Mouse (Mus musculus) kidney, adult 18-20 months (tissue): ENCODE measurements around the gene 9130019O22Rik.
"Not testable (repeated sequence)": the region's sequence is repeated elsewhere in the genome, so short reads cannot be mapped to it uniquely, and the experiment has no call there.

ENCODE experiments used
- DNase-seq: peaks from one replicate; pipeline ENCODE4 v3.0.0; 2021

The 9130019O22Rik gene

DNA sequence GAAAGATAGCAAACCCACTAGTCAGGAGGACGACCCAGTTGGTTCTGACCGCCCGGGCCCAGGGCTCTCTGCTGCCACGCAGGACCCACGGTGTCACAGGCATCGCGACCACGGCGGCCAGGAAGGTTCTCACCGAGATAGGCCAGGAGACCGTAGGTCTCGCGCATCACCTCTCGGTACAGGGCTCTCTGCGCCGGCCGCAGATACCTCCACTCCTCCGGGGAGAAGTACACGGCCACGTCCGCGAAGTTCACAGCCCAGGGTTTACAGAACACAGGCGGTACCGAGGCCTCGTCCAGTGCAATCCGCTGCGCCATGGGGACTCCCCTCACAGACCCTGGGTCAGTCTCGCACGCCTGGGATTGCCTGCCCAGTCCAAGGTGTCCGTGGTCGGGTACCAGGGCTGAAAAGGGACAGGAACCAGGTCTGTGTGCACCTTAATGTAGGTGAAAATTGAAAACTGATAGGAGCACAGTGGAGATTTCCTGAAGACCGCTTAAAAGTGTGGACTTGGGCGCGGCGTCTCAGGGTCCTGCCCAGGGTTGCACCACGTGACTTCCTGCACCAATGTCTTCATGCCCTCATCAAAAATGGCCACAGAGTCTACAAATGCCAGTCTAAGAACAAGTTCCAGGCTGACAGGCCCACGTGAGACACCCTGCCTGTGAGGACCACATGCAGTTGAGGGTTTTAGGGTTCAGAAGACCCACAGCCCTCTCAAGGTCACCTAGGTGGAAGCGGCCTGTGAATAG is at the start of gene 9130019O22Rik:
Gene 9130019O22Rik (minus strand): TSS at position 526 of the 752 bp plus-strand sequence.
- DNase-seq, result peak; percentile 91

DNA sequence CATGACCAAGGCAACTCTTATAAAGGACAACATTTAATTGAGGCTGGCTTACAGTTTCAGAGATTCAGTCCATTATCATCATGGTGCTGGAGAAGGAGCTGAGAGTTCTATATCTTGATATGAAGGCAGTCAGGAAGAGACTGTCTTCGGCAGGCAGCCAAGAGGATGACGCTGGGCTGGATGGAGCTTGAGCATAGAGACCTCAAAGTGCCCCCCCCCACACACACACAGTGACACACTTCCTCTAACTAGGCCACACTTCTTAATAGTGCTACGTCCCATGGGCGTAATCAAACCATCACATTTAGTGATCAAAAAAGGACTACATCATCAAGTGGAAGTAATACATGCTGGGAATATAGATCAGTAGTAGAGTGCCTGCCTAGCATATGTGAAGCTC is 48.2 kb upstream of the 9130019O22Rik start:
- no peak for DNase-seq

DNA sequence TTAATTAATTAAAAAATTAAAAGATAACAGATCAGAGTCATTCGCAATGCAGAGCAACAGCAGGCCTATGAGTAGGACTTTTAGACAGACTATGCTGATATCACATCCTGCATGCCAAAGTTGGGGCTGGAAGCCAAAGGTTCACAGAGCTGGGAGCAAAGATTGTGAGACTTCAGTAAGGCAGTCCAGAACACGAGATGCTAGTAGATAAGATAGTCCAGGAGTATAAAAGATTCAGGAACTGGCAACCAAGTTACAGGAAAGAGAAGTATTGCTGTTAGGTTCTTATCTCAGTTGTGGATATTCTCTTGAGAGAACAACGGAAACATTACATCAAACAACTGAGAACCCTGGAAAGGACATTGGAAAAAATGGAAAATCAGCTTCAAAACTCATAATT is 39.4 kb upstream of the 9130019O22Rik start:
- peak; percentile 32 for DNase-seq

DNA sequence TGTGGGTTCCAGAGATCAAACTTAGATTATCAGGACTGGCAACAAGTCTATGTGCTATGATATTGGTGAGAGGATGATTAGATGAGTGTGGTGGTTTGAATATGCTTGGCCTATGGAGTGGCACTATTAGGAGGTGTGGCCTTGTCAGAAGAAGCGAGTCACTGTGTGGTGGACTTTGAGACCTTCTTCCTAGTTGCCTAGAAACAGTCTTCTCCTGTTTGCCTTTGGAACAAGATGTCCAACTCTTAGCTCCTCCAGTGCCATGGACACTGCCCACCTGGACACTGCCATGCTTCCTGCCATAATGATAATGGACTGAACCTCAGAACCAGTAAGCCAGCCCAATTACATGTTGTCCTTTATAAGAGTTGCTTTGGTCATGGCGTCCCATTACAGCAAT is 38.9 kb upstream of the 9130019O22Rik start:
- peak; percentile 28 for DNase-seq

DNA sequence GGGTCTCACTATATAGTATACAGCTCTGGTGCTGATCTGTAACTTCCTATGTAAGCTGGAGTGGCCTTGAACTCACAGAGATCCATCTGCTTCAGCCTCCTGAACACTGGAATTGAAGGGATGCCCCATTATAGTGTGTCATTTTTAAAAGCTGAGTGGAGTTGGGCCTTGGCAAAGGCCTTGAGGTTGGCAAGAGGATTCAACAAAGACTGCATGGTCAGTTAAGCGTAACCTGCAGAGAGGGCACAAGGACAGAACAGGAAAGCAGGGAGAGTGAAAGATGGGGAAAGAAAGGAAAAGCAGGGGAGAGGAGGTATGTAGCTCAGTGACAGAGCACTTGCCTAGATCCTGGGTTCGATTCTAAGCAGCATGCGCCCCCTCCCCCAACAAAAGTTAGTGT is 38.3 kb upstream of the 9130019O22Rik start:
- DNase-seq, result peak; percentile 38

DNA sequence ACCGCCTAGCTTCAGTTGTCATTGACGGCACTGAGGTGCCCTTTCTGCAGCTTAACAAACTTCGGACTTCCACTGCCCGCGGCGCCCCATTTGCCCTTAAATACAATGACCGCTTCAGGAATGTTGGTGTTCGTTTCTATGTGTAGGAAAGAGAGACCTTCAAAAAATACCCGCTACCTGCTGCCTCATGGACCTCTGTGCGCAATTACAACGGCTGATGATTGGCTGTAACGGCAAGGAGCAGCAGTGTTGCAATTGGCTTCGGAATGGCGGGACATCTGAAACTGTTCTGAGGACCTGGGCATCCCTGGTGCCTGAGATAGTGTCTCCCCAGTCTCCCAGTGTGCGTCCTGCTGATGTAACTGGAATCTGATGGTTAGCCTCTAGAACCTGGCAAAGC is 35.3 kb upstream of the 9130019O22Rik start:
- no peak for DNase-seq

DNA sequence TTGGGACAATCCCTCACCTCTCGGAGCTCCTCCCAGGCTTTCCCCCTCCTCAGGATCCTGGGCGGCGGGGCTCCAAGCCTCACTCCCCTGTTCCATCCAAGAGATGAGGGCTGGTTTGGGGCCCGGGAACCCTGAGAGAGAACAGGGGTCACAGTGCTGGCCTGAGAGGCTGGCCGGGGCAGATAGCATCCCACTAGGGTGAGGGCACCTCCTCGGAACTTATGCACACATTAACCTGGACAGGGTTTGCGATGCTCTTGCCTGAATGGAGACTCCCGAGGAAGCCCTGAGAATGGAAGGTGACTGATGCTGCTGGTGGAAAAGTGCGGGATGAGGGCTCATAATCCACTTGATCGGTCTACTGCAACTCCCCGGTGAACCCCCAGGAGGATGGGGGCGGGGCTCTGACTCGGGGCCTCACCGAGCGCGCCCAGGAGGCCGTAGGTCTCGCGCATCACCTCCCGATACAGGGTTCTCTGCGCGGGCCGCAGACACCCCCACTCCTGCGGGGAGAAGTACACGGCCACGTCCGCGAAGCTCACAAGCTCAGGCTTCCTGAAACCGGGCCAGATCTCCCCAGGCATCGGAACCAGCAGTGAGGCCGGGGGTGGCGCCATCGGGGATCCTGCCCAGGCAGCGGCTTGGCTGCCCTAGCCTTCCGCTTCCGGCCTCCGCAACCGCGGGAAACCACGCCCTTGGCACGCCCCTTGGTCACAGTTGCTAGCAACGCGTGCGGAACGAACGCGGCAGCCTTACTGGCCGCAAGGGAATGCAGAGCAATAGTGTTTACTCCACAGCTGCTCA is 34.6 kb upstream of the 9130019O22Rik start, which contains the start of gene Zfp688:
Gene Zfp688 (minus strand): TSS at position 681 of the 804 bp plus-strand sequence.
- peak; percentile 97 for DNase-seq

DNA sequence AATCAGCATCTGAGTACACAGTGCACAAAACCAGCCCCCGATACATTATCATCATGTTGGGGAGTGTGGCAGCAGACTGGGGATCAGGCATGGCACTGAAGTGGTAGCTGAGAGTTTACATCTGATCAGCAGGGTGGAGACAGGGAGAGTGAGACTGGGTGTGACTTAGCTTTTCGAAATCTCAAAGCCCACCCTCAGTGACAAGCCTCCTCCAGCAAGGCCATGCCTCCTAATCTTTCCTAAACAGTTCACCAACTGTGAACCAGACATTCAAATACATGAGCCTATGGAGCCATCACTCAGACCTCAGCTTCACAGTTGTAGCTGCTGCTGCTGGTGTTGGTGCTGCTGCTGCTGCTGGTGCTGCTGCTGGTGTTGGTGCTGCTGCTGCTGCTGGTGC is 24.5 kb upstream of the 9130019O22Rik start:
- DNase-seq, result no peak

DNA sequence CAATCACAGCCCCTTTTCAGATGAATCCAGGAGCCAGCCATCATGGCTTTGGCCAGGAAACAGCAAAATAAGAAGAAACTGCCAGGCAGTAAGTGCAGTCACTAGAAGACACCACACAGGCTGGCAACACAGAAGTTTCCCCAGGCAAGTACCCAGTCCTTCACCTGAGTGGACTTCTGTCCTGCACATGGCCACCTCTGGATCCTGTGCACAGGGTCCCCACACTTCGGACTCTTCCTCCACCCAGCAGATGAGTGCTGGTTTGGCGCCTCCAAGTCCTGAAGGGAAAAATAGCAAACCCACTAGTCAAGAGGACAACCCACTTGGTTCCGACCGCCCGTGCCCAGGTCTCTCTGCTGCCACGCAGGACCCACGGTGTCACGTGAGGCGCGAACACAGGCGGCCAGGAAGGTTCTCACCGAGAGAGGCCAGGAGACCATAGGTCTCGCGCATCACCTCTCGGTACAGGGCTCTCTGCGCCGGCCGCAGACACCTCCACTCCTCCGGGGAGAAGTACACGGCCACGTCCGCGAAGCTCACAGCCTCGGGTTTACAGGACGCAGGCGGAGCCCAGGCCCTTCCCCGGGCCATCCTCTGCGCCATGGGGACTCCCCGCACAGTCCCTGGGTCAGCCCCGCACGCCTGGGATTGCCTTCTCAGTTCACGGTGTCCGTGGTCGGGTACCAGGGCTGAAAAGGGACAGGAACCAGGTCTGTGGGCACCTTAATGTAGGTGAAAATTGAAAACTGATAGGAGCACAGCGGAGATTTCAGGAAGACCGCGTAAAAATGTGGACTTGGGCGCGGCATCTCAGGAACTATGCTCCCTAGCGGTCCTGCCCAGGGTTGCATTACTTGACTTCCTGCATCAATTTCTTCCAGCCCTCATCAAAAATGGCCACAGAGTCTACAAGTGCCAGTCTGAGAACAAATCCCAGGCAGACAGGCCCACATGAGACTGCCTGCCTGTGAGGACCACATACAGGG is 19.3 kb upstream of the 9130019O22Rik start, which contains the start of gene Zfp764:
Gene Zfp764 (minus strand): TSS at position 821 of the 986 bp plus-strand sequence.
- peak; percentile 94 for DNase-seq

DNA sequence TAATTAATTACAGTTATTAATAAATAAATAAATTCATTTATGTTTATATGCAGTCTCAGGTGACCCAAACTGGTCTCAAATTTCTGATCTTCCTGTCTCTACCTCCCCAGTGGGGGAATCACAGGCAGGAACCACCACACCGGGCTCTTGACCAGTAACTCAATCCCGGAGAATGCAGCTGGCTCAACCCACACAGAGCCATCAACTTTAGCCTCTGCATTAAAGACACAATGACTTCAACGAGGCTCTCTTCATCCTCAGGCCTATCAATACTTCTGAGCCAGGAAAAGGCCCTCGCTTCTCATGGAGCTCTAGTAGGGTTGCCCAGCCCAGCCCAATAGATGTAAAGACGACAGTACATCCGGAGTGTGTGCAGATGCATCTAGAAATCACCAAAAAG is 17.1 kb upstream of the 9130019O22Rik start:
- not testable (repeated sequence) for DNase-seq

DNA sequence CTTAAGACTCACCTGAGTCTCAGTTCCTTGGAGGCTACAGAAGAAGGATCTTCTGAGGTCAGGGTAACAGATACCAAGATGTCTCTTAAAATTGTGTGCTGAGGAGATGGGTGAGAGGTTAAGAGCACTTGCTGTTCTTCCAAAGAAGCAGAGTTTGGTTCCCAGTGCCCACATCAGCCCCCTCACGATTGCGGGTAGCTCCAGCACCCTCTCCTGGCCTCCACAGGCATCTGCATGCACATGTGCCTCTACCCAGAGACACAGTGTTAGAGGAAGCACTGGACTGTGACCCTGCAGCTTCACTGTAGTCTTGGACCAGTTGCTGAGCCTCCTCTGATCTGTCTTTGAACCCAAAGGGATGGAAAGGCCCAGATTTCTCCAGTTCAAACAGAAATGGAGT is 16.0 kb upstream of the 9130019O22Rik start:
- no peak for DNase-seq

DNA sequence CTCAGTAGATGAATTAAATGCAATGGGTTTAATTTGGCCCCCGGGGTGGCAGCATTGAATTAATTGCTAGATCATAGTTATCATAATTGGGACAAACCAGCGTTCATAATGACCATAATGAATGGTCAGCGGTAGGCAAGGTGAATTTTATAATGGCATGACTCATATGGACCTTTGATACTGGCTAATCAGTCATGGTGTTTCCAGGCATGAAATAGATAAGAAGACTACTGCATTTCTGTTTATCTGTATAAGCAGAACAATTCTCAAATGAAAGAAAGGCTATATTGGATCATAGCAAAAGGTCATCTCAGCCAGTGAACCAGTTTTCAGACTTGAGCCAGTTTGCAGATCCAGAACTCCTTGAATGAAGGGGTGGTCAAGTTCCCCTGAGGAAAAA is 13.4 kb upstream of the 9130019O22Rik start:
- DNase-seq, result no peak

DNA sequence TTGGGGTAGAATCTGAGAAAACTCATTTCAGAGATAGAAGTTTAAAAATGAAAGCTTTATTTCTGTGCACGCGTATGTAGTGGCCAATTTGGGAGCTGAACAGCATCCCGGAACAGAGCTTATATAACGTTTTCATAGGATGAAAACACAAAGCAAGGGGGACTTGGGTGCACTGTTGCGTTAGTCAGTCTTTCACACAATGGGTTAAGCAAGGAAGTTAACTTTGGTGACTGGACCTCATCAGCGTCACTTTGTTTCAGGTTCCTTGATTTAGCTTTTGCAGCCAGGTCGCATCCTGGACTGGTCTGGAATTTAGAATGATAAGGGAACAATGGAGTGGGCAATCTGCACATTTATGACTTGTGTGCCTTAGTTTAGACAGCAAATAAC is 7.0 kb upstream of the 9130019O22Rik start:
- no peak for DNase-seq

DNA sequence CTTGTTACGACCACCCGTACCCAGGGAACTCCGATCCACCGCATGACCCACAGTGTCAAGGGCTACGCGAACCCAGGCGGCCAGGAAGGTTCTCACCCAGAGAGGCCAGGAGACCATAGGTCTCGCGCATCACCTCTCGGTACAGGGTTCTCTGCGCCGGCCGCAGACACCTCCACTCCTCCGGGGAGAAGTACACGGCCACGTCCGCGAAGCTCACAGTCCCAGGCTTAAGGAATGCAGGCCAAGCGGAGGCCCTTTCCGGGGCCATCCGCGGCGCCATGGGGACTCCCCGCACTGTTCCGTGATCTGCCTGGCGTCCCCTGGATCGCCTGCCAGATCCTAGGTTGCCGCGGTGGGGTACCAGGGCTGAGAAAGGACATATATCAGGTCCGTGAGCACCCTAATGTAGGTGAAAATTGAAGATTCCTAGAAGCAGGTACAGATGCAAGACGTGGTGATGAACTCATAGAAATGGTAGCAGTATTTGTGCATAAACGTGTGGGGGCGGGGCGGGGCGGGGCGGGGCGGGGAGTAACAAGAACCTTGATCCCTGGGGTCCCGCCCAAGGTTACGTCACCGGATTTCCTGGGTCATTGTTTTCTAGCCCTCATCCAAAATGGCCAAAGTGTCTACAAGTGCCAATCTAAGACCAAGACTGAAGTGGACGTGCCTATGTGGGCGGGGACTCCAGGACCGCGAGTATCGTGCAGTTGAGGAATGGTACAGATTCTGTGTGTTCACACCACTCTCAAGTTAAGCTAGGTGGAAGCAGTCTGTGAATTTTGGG is 6.4 kb upstream of the 9130019O22Rik start, which contains the start of gene E430018J23Rik:
Gene E430018J23Rik (minus strand): TSS at position 473 of the 787 bp plus-strand sequence.
- DNase-seq, result peak; percentile 98

DNA sequence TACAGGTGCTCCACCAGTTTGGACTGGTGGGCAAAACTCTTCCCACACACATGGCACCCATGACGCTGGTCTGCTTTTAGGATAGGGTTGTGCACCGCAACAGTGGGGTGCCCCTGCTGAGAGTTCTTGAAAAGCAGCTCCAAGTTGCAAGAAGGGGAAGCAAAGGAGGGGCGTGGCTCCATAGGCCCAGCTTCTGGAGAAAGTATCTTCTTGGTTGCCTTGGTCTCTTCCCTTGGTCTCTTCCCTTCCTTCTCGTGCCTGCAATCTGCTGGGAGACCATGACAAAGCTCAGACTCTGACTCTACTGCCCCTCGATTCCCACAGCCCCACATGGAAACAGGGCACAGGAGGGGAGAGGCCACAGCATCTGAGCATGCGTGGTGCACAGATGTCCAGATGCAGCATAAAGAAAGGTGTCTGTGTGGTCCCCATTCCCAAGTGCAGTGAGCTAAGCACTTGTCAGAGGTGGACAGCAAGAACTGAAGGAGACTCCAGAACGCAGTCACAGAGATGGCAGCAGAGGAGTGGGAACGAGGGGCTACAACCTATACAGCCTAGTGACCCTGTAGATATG is 5.4 kb upstream of the 9130019O22Rik start:
- DNase-seq, result no peak

DNA sequence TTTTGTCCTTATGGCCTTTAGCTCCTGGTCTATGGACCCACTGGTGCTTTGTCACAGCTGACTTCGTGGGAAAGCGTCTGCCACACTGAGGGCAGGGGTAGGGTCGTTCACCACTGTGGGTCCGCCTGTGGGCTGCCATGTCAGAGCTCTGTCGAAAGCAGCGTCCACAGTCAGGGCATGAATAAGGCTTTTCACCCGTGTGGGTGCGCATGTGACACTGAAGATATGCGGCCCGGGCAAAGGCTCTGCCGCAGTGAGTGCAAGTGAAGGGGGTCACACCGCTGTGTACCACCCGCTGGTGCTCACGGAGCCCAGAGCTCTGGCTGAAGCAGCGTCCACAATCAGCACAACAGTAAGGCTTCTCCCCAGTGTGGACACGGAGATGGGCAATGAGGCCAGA is 4.6 kb upstream of the 9130019O22Rik start:
- DNase-seq, result no peak

DNA sequence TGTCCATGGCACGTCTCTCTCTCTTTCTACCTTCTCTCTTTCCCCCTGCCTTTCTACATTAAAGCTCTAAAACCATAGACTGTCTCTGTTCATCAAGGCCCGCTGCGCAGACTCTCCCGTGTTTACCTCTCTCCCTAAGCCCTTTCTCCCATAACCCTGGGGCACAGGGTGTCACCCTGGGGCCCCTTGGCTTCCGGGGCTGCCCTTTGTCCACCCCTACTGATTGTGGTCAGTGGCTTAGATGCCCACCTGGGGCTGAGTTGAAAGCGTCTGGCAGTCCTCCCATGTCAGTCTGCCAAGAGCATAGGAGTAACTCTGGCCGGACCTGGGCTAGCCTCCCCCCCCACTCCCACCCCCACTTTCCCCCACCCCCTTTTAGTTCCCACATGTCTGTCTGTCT is 3.3 kb upstream of the 9130019O22Rik start:
- DNase-seq, result no peak

DNA sequence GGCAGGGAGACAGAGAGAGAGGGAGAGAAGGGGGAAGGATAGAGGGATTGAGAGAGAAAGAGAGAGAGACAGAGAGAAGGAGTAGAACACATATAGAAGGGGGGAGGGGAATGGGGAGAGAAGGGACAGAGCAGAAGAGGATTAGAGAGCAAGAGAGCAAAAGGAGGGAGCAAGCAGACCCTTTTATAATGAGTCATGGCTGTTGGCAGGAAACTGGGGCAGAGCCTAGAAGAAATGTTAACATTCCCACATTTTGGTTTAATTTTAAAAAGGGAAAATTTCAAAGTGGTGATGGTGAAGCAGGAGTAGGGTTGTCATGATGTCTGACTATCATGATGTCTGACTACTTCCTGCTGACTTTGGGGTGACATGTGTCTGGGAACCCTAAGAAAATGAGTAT is 1.2 kb upstream of the 9130019O22Rik start:
- not testable (repeated sequence) for DNase-seq

DNA sequence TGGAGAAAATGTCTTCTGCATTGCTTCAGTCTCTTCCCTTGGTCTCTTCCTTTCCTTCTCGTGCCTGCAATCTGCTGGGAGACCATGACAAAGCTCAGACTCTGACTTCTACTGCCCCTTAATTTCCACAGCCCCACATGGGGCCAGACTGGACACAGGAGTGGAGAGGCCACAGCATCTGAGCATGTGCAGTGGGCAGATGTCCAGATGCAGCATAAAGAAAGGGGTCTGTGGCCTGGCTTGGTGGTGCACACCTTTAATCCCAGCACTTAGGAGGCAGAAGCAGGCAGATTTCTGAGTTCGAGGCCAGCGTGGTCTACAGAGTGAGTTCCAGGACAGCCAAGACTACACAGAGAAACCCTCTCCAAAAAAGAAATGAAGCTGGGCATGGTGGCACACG is 1.4 kb downstream of the 9130019O22Rik start:
- not testable (repeated sequence) for DNase-seq

DNA sequence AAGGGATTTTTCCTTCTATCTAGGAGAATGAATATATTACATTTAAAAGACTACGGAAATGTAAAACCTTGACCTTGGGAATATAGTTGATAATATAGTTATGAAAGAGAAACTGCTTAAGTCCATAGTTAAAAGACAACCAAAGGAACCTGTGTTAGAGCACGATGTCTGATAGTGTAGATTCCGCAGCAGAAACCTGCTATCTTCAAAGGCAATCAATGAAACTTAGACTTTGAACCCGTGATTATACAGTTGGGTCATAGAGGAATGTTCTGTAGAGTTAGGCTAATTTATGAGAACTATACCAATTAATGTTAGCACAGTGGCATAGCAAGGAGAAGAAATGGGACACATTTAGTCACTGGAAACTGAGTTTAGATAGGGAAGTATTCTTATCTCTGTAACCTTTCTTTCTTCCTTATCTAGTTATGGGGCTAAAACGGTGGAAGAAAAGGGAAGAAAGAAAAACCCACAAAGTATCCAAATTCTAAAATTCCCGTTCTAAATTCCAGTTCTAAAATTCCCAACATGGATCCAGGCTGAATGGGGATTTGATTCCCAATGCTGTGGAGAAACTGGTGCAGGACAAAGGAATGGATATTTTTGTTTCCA is 8.6 kb downstream of the 9130019O22Rik start:
- no peak for DNase-seq
